Mouse (Mus musculus) activated CD4-positive, CD25-positive, alpha-beta regulatory T cell, adult 4 months (primary cell): Measurements from ENCODE around the gene Galt. TPM values are rescaled to one million over a fixed set of nuclear protein-coding genes. Genes with fewer than 3 reads are reported as not detected.
"Not testable (repeated sequence)": the region's sequence is repeated elsewhere in the genome, so short reads cannot be mapped to it uniquely, and the experiment has no call there.

Experiments used
- ATAC-seq: one replicate; pipeline ENCODE4 v1.8.0; 2017
- polyA plus RNA-seq, 2 experiments: library from polyadenylated mRNA; unstranded; fragments of 100-300 nt; shearing (Covaris generic); gene quantifications; one replicate each; pipeline ENCODE4 v1.2.1; 2017

The Galt gene
- polyA plus RNA-seq, 2 experiments from 2014 or later: 68.4 to 76.4 TPM

DNA sequence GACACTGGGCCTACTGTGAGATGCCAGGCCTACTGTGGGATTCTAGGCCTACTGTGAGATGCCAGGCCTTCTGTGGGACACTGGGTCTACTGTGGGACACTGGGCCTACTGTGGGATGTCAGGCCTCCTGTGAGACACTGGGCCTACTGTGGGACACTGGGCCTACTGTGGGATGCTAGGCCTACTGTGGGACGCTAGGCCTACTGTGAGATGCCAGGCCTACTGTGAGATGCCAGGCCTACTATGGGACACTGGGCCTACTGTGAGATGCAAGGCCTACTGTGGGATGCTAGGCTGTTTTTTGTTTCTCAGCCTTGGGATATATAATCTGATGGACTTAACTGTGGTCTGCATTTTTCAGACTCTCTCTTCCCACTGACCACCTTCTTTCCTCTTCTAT, 20.8 kb downstream of the Galt start:
- not testable (repeated sequence) for ATAC-seq

DNA sequence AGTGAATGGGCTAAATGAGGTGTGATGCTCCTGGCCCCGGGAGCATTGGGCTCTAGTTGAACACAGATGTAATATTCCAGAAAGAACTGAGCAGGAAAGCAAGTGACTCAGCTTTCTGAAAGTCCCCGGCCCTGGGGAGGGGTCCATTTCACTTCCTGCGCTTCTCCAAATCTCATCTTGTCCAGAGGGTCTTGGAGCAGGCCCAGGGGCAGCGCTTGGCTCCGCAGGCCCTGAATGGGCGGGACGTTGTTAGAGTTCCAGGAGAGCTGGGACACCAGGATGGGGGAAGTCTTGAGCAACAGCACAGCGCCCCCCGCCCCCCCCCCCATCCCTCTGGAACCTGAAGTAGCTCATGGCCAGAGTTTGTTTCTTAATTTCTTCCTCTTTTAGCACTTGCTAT, 26.2 kb downstream of the Galt start:
- ATAC-seq: not testable (repeated sequence)

DNA sequence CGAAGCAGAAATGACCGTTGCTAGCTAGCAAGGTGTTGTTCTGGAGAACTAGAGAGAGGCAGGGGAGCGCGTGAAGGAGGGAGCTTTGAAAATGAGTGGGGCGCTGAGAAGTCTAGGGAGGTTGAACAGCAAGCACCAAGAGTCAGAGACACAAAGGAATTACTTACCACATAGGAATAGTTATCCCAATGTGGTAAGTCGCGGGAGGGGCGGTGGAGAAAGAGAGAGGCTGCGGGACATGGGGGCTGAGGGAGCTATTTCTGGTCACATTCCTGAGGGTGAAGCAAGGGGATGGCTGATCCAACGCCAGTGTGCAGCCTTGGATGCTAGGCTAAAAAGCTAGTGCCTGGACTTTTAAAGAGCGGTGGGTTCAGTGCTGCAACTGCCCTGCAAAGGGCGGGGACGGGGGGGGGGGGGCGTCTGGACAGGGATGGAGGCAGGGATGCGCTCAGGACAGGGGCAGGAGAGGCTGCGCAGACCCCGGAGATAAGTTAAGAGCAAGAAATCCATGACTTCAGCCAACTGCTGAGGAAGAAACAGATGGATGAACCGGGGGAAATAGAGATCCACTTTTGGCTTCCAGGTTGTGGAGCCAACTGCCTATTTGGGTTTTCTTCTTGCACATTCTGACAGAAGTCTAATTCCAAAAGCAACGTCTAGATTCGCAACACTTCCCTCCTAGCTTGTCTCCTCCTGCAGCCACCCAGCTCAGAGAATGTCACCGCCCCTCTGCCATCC, 26.9 kb downstream of the Galt start:
- not testable (repeated sequence) for ATAC-seq

DNA sequence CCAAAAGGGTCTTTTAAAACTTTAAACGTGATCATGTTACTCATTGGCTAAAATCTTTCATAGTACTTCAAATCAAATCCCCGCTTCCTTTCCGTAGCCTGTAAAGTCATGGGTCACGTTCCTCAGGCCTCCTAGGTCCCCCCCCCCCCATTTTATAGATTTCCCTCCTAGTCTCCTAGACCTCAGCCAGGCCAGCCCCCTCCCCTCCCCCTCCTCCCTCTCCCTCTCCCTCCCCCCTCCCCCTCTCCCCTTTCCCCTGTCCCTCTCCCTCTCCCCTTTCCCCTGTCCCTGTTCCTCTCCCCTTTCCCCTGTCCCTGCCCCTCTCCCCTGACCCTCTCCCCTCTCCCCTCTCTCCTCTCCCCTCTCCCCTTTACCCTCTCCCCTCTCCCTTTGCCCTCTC, 27.7 kb downstream of the Galt start:
- not testable (repeated sequence) for ATAC-seq

DNA sequence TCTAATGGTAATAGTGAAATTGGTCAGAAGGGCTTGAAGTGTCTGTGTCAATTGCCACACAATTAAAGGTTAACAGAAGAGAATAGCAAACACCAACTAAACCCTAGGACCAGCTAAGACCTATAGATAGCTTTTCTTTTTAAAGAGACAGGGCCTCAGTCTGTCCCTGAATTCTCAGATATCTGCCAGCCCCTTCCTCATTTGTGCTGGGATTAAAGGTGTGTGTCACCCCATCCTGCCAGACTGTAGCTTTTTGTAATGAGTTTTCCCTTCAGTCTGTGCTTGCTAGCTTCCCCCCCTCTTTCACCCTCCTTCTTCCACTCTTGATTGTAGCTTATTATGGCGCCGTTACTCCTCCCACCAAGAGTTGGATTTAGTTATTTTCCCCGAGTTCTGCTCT, 28.2 kb downstream of the Galt start:
- not testable (repeated sequence) for ATAC-seq

Other genes starting within 250 kb of the Galt start
- gene 1110017D15Rik, start 237.9 kb upstream of the Galt start, polyA plus RNA-seq: not detected
- gene Fam219a, start 185.7 kb upstream of the Galt start, polyA plus RNA-seq: under 1 TPM; 0.18 to 0.29 TPM
- not detected for gene Dnaic1, start 185.5 kb upstream of the Galt start, polyA plus RNA-seq
- gene Enho, start 114.9 kb upstream of the Galt start, polyA plus RNA-seq: not detected
- not detected for gene Cntfr, start 58.1 kb upstream of the Galt start, polyA plus RNA-seq
- gene Il11ra1, start 55.2 kb upstream of the Galt start, polyA plus RNA-seq: 1 to 10 TPM; 4.9 to 7.2 TPM
- 10 to 100 TPM; 51.4 to 65.6 TPM for gene Rpp25l, start 41.7 kb upstream of the Galt start, polyA plus RNA-seq
- gene Dctn3, start 32.1 kb upstream of the Galt start, polyA plus RNA-seq: 100 to 1,000 TPM; 107 to 114 TPM
- not detected for gene Arid3c, start 24.1 kb upstream of the Galt start, polyA plus RNA-seq
- gene Sigmar1, start 929 bp downstream of the Galt start, polyA plus RNA-seq: 10 to 100 TPM; 35.9 to 40.3 TPM
- gene Ccl27a, start 19.0 kb downstream of the Galt start, polyA plus RNA-seq: 10 to 100 TPM in 1 of 2 experiments, 1 to 10 TPM in 1; 8.6 to 10.1 TPM
- not detected for gene Gm21541, start 148.4 kb downstream of the Galt start, polyA plus RNA-seq
- gene Gm20878, start 186.3 kb downstream of the Galt start, polyA plus RNA-seq: 1 to 10 TPM in 1 of 2 experiments, not detected in 1; 2.1 TPM
- under 1 TPM in 1 of 2 experiments, not detected in 1; 0.08 TPM for gene Fam205a4, start 210.8 kb downstream of the Galt start, polyA plus RNA-seq